Mouse (Mus musculus): ENCODE measurements at regions not wholly inside any gene's neighbourhood (a gene's known extent, or its start where the extent isn't known, plus 50 kb on each side); places are given as distances from the start of the nearest gene placed in this dataset.

- TF ChIP-seq CTCF (IDR thresholded peaks at IDR 0.05; ENCODE audit: borderline replicate concordance, insufficient read depth, low read depth, low read length): no peak
- no peak for TF ChIP-seq POLR2A (IDR thresholded peaks at IDR 0.05; ENCODE audit: borderline replicate concordance, insufficient read depth, low read length)
These were observed 922.5 kb upstream of the Tenm2 start for GRCm38 (mm10) chr11:38158310-38158709.
